Comparison of ENCODE assay signal across 9 mouse cellular contexts in the genomic region with DNA sequence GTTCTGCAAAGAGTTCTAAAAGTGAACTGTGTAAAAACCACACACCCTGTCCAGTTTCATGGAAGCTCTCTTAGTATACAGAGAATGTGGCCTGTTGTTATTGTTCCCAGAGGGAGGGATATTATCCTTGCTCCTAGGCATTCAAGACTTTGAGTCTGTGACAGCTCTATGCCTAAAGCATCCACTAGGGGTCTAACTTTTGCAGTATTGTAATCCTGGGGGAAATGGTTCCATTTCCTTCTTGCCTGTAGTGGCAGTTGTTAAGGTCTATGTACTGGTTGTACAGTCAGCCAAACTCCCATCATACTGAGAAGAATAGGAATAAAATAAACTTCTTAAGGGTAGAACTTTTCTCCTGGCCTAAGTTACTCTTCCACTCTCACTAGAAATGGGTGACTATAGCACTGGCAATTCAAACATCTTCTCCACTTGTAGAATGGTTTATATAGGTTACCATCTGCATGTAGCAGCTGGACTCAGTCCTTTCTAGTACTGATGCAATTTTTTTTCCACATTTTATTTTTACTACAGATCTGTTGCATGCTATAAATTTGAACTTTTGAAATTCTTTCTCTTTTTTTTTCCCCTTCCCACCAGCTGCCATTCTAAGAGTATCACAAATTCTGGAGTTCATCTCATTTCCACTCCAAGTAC. TPM values are rescaled to one million over a fixed set of nuclear protein-coding genes. Genes with fewer than 3 reads are reported as not detected.
DNase-seq lines count a peak whose midpoint lies in the region; TF ChIP-seq lines count a peak whose summit lies in the region.
"Had no signal": no experiment of that assay in that cellular context is flagged by ENCODE, and none has a peak within 500 bp of the region (broad histone marks: within the 10 kb centered on the region; RNA-seq: fewer than 3 reads in every experiment).

No protein-coding gene starts in this region.

- TF ChIP-seq CTCF in left cerebral cortex, adult 2 months (IDR thresholded peaks at IDR 0.05), result peak; percentile 64

- peak; percentile 45 for DNase-seq in adrenal gland, postnatal 10 days
- DNase-seq in adrenal gland, postnatal 4 days (ENCODE audit: low spot score in 2 of 2), result no peak
- DNase-seq in left cerebral cortex, adult 2 months (ENCODE audit: extremely low spot score in 1 of 2, low spot score in 2 of 2), result no peak
- DNase-seq in left cerebral cortex, postnatal 10 days (ENCODE audit: extremely low spot score in 1 of 2, low spot score in 2 of 2), result no peak
- peak; percentile 22 for DNase-seq in cerebellum, adult 9-11 months
- peak; percentile 67 for DNase-seq in lung, postnatal 10 days
- no peak for DNase-seq in urinary bladder, postnatal 4 days (ENCODE audit: low spot score in 2 of 2)
- DNase-seq in spleen, postnatal 14 days (ENCODE audit: low spot score in 2 of 2), result no peak

- H3K27ac ChIP-seq in left cerebral cortex, adult 2 months, result no peak overlapping the region
- H3K27ac ChIP-seq: macrophage had no signal

- no peak overlapping the region for H3K4me3 ChIP-seq in left cerebral cortex, adult 2 months

- intact Hi-C loops in left cerebral cortex, adult 2 months (cut with DNase I), result loop anchor here (5.0 kb wide), 2 partner anchors 152 to 158 kb away; no protein-coding TSS in a partner anchor
- intact Hi-C loops in left cerebral cortex, postnatal 10 days (cut with DNase I), result no loop called here

RNA-seq across cellular contexts. Expression of a gene that starts 51.4 kb away (rescaled TPM):
- 10 to 100 TPM; 73.5 to 90.4 TPM for total RNA-seq in adrenal gland, postnatal 10 days (2021)
- 10 to 100 TPM; 50.0 to 55.6 TPM for total RNA-seq in adrenal gland, postnatal 4 days (2021)
- under 1 TPM in 1 of 2 experiments, not detected in 1; 0.38 TPM for total RNA-seq in left cerebral cortex, adult 2 months (2021)
- under 1 TPM in 1 of 2 experiments, not detected in 1; 0.47 TPM for total RNA-seq in left cerebral cortex, postnatal 10 days (2021)

Comparison
In these comparisons a context has a peak if more than half of its experiments do, and no peak if none do; other contexts are left out.
1. DNase-seq: peak in adrenal gland, postnatal 10 days (single experiment), cerebellum, adult 9-11 months (single experiment) and lung, postnatal 10 days (single experiment); none in adrenal gland, postnatal 4 days (0 of 2), left cerebral cortex, adult 2 months (0 of 2), left cerebral cortex, postnatal 10 days (0 of 2), urinary bladder, postnatal 4 days (0 of 2) and spleen, postnatal 14 days (0 of 2).
2. RNA of a gene that starts 51.4 kb away (total RNA-seq): 73.5 to 90.4 TPM in adrenal gland, postnatal 10 days and 50.0 to 55.6 TPM in adrenal gland, postnatal 4 days; 0.47 TPM in left cerebral cortex, postnatal 10 days and 0.38 TPM in left cerebral cortex, adult 2 months; every median in the first group is over 10 times any median in the second.